Mouse (Mus musculus) embryonic facial prominence, embryonic 12.5 days (tissue): Measurements from ENCODE around the gene Gm49361. TPM values are rescaled to one million over a fixed set of nuclear protein-coding genes. Genes with fewer than 3 reads are reported as not detected.

ENCODE experiments used
- ATAC-seq: fragments of 200-750 bp; cut with Nextera tagmentation; 2 replicates; pipeline ENCODE4 v1.8.0; 2017; ENCODE audit not compliant: insufficient number of reproducible peaks, insufficient read depth, low FRiP score, low TSS enrichment
- H3K27ac ChIP-seq: fragments of 300-500 bp; sonication (generic); 2 replicates; pipeline ENCODE4 v1.5.1; 2016; ENCODE audit warnings: mild to moderate bottlenecking
- H3K27me3 ChIP-seq: fragments of 300-500 bp; sonication (generic); 2 replicates; pipeline ENCODE4 v1.6.1; 2016; ENCODE audit warnings: mild to moderate bottlenecking, moderate library complexity
- H3K36me3 ChIP-seq: fragments of 300-500 bp; sonication (generic); 2 replicates; pipeline ENCODE4 v1.6.1; 2016; ENCODE audit warnings: mild to moderate bottlenecking
- H3K4me1 ChIP-seq: fragments of 300-500 bp; sonication (generic); 2 replicates; pipeline ENCODE4 v1.6.1; 2016
- H3K4me2 ChIP-seq: fragments of 300-500 bp; sonication (generic); replicated peaks from 2 replicates; pipeline ENCODE4 v1.6.1; 2016; ENCODE audit warnings: mild to moderate bottlenecking, moderate library complexity
- H3K4me3 ChIP-seq: fragments of 300-500 bp; sonication (generic); 2 replicates; pipeline ENCODE4 v1.5.1; 2016; ENCODE audit warnings: mild to moderate bottlenecking
- H3K9ac ChIP-seq: fragments of 300-500 bp; sonication (generic); 2 replicates; pipeline ENCODE4 v1.6.1; 2016; ENCODE audit warnings: mild to moderate bottlenecking, moderate library complexity
- H3K9me3 ChIP-seq: fragments of 300-500 bp; sonication (generic); 2 replicates; pipeline ENCODE4 v1.6.1; 2016; ENCODE audit warnings: mild to moderate bottlenecking, moderate library complexity
- WGBS: fragments of 180-500 bp; shearing (Covaris S2); methylation state at CpG from one replicate; pipeline ENCODE4 v1.1.7; 2016; 5-methylcytosine and 5-hydroxymethylcytosine counted together
- polyA plus RNA-seq: library from polyadenylated mRNA; unstranded; fragments of >200 nt; fragmentation: Nextera tagmentation; extraction: Ambion mirVana; gene quantifications from 2 replicates; pipeline ENCODE4 v1.2.1, GENCODE M21; 2016

Gene Gm49361
- not detected in 2 replicates for polyA plus RNA-seq

DNA sequence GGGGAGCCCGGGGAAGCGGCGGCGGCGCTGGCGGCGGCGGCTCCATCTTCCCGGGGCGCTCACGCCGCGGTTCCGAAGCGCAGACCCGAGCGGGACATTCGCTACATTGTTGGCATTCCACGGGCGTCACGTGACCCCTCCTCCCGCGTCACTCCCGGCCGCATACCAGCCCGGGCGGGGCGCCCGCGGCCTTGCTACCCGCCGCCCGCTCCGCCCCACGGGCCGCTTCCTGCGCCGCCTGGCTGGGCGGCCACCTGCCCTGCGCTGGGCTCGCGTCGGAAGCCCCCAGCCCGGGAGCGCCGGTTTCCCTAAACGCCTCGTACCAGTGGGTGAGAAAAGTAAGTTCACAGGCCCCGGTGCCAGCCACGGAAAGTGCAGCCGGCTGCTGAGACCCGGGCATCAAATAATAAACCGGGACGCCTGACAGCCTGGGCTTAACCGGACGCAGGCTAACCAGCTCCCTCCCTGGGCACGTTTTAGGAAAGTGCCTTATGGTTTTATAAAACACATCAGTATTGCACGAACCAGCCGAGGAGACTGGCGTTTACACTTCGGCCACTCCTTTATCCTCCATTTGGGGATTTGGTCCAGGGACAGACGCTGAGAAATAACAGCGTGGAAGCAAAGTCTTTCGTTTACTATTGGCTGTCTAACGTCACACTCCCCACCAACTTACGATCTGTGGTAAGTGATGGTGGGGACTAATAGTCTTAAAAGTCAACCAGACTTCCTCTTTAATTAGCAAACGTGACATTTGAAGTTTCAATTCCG lies at the start of gene Gm49361:
TSS of gene Gm49361 (minus strand) at position 103 of the 771 bp plus-strand sequence.
- no peaks in the 10 kb centered on the region for H3K36me3 ChIP-seq
- peak within 1 kb of the TSS; percentile 54 for H3K4me2 ChIP-seq
- WGBS: under 1% methylated on average over 54 of the region's 68 CpGs
- peak; percentile 83 for ATAC-seq
- H3K9me3 ChIP-seq: no peaks in the 10 kb centered on the region
- H3K27me3 ChIP-seq: no peaks in the 10 kb centered on the region
- peak within 1 kb of the TSS; percentile 94 for H3K9ac ChIP-seq
- H3K27ac ChIP-seq: peak within 1 kb of the TSS; percentile 88
- H3K4me1 ChIP-seq: peaks cover 24% of the 10 kb centered on the region
- peak within 1 kb of the TSS; percentile 95 for H3K4me3 ChIP-seq

DNA sequence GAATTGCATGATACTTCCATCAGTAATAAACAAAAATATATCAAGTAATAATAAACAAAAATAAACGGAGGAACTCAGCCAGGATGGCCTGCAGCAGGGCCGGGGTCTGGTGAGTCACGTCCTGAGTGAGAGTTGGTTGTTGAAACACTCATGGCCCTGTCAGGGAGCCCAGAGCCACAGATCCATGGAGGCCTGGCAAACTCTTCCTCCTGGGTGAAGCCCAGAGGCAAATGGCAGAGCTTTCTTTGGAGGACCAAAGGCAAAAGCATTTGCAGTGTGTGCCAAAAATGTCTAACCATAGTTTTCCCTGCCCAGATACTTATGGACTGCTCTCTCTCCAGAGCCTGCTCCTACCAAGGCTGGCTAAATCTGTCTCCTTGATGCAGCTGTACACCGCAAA lies 45.3 kb upstream of the Gm49361 start:
- Histone ChIP-seq H3K4me2 (no peak overlapping the region), H3K27ac (no peak overlapping the region), H3K27me3 (no peaks in the 10 kb centered on the region), H3K9me3 (no peaks in the 10 kb centered on the region), H3K4me1 (no peaks in the 10 kb centered on the region), H3K36me3 (no peaks in the 10 kb centered on the region), H3K4me3 (no peak overlapping the region), H3K9ac (no peak overlapping the region)
- 79% methylated on average over 4 of the region's 4 CpGs for WGBS
- ATAC-seq: no peak

DNA sequence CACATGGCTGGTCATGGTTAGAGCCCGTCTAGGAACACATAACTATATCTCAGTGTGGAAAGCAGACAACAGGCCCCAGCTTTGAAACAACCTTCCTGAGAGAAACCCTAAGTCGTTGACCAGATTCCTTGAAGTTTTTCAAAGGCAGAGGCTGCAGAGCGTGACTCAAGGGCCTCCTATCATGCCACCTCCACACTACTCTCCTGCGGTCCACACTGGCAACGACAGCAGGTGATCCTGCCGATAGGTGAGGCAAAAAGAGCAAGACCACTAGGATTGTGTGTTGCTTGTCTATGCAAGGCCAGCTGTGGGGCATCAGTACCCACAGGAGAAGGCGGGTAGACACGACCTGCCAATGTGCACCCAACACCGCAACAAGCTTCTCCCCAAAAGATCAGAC lies 43.9 kb upstream of the Gm49361 start:
- no peak overlapping the region for H3K4me3 ChIP-seq

DNA sequence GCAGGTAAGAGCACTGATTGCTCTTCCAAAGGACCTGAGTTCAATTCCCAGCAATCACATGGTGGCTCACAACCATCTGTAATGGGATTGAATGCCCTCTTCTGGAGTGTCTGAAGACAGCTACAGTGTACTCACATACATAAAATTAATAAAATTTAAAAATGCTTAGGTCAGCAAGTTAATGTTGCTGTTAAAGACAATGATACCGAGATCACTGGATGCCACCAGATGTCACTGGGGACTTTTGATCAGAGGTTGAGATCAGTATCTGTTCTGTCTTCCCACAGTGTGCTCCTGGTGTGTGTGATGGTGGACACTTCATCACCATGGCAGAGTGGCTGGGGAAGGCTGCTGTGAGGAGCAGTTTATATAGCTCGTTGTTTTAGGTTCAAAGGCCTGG lies 43.4 kb upstream of the Gm49361 start:
- WGBS: 77% methylated on average over 2 of the region's 2 CpGs
- H3K4me1 ChIP-seq: no peaks in the 10 kb centered on the region
- no peaks in the 10 kb centered on the region for H3K36me3 ChIP-seq
- no peak overlapping the region for H3K4me3 ChIP-seq
- no peaks in the 10 kb centered on the region for H3K27me3 ChIP-seq
- H3K27ac ChIP-seq: no peak overlapping the region
- no peak overlapping the region for H3K9ac ChIP-seq
- ATAC-seq: no peak
- H3K9me3 ChIP-seq: no peaks in the 10 kb centered on the region
- H3K4me2 ChIP-seq: no peak overlapping the region

More for the DNA sequence above, 43.9 kb upstream of the Gm49361 start:
- H3K36me3 ChIP-seq: no peaks in the 10 kb centered on the region
- no peak for ATAC-seq
- no peaks in the 10 kb centered on the region for H3K9me3 ChIP-seq
- no peaks in the 10 kb centered on the region for H3K27me3 ChIP-seq
- H3K9ac ChIP-seq: no peak overlapping the region
- no peak overlapping the region for H3K27ac ChIP-seq
- no peaks in the 10 kb centered on the region for H3K4me1 ChIP-seq
- WGBS: 90% methylated on average over 9 of the region's 9 CpGs
- H3K4me2 ChIP-seq: no peak overlapping the region

DNA sequence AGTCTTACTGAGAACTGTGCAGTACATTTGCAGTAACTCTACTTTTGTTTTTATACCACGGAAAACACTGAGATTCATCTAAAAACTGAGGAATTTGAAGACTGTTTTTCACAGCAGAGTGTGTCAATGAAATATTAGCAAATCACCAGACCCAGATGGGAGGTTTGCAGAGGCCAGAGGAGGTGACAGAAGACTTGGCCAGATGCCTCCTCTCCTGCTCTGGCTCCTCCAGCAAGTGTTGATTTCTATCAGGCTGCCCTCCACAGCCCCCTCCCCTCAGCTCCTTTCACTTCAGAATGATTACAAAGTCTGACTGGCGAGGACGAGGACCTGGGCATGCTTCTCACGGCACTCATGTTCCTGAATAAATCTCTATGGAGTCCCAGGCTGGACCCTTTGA lies 41.5 kb upstream of the Gm49361 start:
- 60% methylated on average over 4 of the region's 4 CpGs for WGBS

DNA sequence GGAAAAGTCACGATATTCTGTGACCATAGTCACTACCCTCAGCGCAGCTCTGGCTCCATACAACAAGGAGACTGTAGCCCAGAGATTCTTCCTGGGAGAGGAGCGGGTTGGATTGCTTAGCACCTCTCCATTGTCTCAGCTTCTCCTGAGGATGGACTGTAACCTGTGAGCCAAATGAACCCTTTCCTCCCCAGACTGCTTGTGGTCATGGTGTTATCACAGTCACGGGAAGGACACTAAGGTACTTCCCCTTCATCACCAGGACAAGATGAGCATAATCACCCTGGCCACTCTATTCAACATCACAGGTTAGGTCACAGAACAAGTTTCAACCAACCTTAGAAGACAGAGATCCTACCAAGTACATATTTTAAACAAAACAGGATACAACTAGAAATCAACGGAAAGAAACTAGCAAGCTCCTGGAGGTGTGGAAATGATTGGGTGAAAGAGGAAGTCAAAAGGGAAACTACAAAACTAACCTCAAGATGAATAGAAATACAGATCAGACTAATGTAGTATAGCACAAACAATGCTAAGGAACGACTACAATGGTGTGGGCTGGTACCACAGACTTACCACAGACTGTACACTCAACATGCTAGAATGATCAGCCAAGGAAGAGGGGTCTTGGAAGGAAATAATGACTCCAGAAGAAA lies 26.4 kb upstream of the Gm49361 start:
- H3K27me3 ChIP-seq: no peaks in the 10 kb centered on the region
- H3K4me2 ChIP-seq: no peak overlapping the region
- no peaks in the 10 kb centered on the region for H3K36me3 ChIP-seq
- H3K27ac ChIP-seq: no peak overlapping the region
- ATAC-seq: no peak
- H3K4me1 ChIP-seq: no peaks in the 10 kb centered on the region
- no peak overlapping the region for H3K9ac ChIP-seq
- 81% methylated on average over 6 of the region's 6 CpGs for WGBS
- no peaks in the 10 kb centered on the region; the same call in 1 of the 2 replicates for H3K9me3 ChIP-seq
- H3K4me3 ChIP-seq: no peak overlapping the region

More for the DNA sequence above, 41.5 kb upstream of the Gm49361 start:
- Histone ChIP-seq H3K9me3 (no peaks in the 10 kb centered on the region), H3K27me3 (no peaks in the 10 kb centered on the region), H3K9ac (no peak overlapping the region), H3K27ac (no peak overlapping the region), H3K4me2 (no peak overlapping the region), H3K36me3 (no peaks in the 10 kb centered on the region), H3K4me1 (no peaks in the 10 kb centered on the region), H3K4me3 (no peak overlapping the region)
- ATAC-seq: no peak

DNA sequence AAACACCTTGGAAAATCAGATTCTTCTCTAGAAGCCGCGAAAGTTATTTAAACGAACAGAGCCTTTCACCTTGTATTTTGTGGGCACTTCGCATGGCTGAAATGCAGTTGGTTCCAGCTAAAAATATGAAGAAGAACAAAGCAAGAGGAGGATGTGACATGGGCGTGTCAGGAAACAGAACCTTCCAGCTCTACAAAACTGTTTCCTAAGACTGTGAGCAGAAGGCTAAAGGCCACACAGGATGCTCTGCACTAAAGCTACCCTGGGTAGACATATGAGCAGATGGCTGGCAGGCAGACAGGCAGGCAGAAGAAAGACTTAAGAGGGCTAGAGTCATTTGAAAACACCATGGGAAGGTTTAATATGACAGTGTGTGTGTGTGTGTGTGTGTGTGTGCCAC lies 23.2 kb upstream of the Gm49361 start:
- Histone ChIP-seq H3K27me3 (no peaks in the 10 kb centered on the region), H3K27ac (no peak overlapping the region), H3K9ac (no peak overlapping the region), H3K4me2 (no peak overlapping the region), H3K9me3 (no peaks in the 10 kb centered on the region; the same call in 1 of the 2 replicates), H3K36me3 (no peaks in the 10 kb centered on the region), H3K4me1 (no peaks in the 10 kb centered on the region), H3K4me3 (no peak overlapping the region)
- 90% methylated on average over 5 of the region's 5 CpGs for WGBS
- no peak for ATAC-seq

DNA sequence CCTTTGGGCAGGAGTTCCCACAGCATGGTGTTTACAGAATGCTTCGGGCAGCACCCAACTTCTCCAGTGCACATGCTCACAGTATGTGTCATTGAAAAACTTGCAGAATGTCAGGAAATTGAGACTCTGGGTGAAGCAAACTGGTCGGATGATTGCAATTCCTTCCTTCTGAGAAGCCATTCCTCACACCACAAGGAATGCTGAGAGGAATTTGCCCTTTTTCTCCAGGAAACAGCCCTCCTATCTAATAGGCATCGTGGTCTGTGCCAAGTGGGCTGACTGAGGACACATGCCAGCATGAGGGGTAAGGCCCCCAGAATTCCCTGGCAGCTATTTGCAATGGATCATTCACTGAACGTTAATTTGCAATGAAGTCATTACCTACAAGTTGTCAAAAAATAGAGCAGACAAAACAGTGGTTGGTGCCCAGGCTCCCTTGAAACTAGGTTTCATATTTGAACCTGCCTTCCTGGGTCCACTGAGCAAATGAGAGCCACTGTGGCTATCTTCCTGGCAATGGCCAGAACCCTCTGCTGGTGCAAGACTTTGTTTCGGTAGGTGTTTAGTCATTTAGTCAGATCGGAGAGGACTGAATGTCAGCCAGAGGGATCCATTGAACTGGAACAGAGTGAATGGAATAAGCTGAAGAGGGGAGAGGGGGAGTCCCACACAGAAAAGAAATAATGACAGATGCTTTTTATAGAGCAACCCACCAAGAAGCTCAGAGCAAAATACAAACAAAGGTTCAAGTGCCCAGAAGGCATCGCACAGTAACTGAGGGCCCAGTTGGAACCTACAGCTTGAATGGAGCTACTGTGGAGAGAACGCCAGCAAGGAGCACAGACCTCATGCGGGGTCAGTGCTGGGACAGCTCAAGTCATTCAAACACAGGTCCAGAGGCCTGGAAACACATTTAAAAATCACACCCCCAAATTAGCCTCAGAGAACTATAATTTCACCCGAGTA lies 14.8 kb upstream of the Gm49361 start:
- Histone ChIP-seq H3K27me3 (no peaks in the 10 kb centered on the region), H3K36me3 (no peaks in the 10 kb centered on the region), H3K27ac (no peak overlapping the region), H3K4me1 (peaks cover 4% of the 10 kb centered on the region; the same call in 1 of the 2 replicates), H3K9ac (no peak overlapping the region), H3K9me3 (no peaks in the 10 kb centered on the region), H3K4me2 (no peak overlapping the region), H3K4me3 (no peak overlapping the region)
- ATAC-seq: no peak
- 51% methylated on average over 10 of the region's 10 CpGs for WGBS

DNA sequence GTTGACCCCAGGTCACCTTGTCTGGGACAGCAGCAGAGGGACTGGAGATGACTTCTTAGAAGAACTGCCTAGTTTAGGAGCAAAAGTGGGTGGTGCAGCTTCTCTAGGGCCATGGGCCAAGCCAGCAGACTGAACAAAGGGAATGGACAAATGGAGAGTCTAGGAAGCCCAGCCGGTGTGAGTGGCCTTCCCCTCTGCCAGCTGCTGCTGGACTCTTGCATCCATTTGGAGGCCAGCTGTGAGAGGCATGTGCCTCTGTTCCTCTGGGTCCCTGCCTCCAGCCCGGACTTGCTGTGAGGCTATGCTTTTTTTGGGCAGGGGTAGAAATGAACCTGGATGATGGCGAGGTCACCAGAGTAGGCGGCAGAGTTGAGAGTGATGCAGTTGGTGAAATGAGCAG lies 12.3 kb upstream of the Gm49361 start, which contains the start of gene Lats2:
TSS of gene Lats2 (minus strand) at position 152 of the 400 bp plus-strand sequence.
- H3K27ac ChIP-seq: no peak within 1 kb of the TSS
- H3K4me3 ChIP-seq: no peak within 1 kb of the TSS
- H3K4me1 ChIP-seq: peaks cover 9% of the 10 kb centered on the region; the same call in 1 of the 2 replicates
- no peak within 1 kb of the TSS for H3K4me2 ChIP-seq
- no peak within 1 kb of the TSS for H3K9ac ChIP-seq
- WGBS: 72% methylated on average over 4 of the region's 4 CpGs
- H3K36me3 ChIP-seq: no peaks in the 10 kb centered on the region
- H3K27me3 ChIP-seq: no peaks in the 10 kb centered on the region
- no peaks in the 10 kb centered on the region for H3K9me3 ChIP-seq
- no peak for ATAC-seq

DNA sequence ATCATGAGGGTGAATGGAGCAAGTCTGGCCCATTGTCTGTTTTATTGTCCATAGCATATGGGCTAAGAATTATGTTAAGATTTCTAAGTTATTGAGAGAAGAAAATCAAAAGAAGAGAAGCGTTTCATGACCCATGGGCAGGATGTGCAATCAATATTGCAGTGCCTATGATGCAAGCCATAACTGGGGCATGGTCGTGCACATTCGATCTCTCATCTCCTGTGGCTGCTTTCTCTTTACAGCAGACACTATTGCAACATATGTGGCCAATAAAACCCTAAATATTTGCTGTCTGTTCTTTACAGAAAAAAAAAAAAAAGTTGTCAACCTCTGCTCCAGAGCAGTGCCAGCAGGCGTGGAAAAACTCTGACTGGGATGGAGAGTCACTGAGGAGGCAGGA lies 10.2 kb upstream of the Gm49361 start:
- Histone ChIP-seq H3K4me1 (peaks cover 6% of the 10 kb centered on the region; the same call in 1 of the 2 replicates), H3K9ac (no peak overlapping the region), H3K4me2 (no peak overlapping the region), H3K36me3 (no peaks in the 10 kb centered on the region), H3K27me3 (no peaks in the 10 kb centered on the region), H3K27ac (no peak overlapping the region), H3K9me3 (no peaks in the 10 kb centered on the region), H3K4me3 (no peak overlapping the region)
- no peak for ATAC-seq
- 68% methylated on average over 4 of the region's 4 CpGs for WGBS

DNA sequence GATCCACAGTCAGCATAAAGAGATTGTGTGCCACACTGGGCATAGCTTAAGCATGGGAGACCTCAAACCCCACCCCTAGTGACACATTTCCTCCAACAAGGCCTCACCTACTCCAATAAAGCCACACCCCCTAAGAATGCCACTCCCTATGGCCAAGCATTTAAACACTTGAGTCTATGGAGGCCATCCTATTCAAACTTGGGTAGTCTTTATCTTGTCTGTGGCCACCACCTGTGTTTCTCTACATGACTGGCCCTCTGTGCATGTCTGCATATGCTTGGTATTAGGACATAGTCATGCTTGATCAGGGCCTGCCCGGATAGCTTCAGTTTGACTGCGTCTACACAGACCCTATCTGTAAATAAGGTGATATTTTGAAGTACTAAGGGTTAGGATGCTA lies 9.8 kb upstream of the Gm49361 start:
- Histone ChIP-seq H3K4me2 (no peak overlapping the region), H3K4me1 (peaks cover 5% of the 10 kb centered on the region; the same call in 1 of the 2 replicates), H3K36me3 (no peaks in the 10 kb centered on the region), H3K9ac (no peak overlapping the region), H3K4me3 (no peak overlapping the region), H3K27me3 (no peaks in the 10 kb centered on the region), H3K27ac (no peak overlapping the region), H3K9me3 (no peaks in the 10 kb centered on the region)
- 87% methylated on average over 2 of the region's 2 CpGs for WGBS
- no peak for ATAC-seq
